Mouse (Mus musculus) heart, postnatal 0 days (tissue): ENCODE measurements at regions not wholly inside any gene's neighbourhood (a gene's known extent, or its start where the extent isn't known, plus 50 kb on each side); places are given as distances from the start of the nearest gene placed in this dataset.

Experiments used
- ATAC-seq: fragments of 200-750 bp; cut with Nextera tagmentation; 2 replicates; pipeline ENCODE4 v1.8.0; 2017; ENCODE audit warnings: low read depth, moderate number of reproducible peaks, moderate library complexity; ENCODE audit not compliant: insufficient read depth
- DNase-seq: peaks from one replicate; pipeline ENCODE4 v3.0.0-alpha.2; 2016; ENCODE audit warnings: low spot score
- H3K27ac ChIP-seq: fragments of 300-500 bp; sonication (generic); 2 replicates; pipeline ENCODE4 v1.5.1; 2014; ENCODE audit warnings: low read depth, mild to moderate bottlenecking
- H3K27me3 ChIP-seq: fragments of 300-500 bp; sonication (generic); 2 replicates; pipeline ENCODE4 v1.6.1; 2014; ENCODE audit warnings: low read length, mixed read lengths; ENCODE audit not compliant: control insufficient read depth, insufficient read depth
- H3K36me3 ChIP-seq: fragments of 300-500 bp; sonication (generic); replicated peaks from 2 replicates; pipeline ENCODE4 v1.6.1; 2014; ENCODE audit warnings: low read length, mixed read lengths; ENCODE audit not compliant: control insufficient read depth, insufficient read depth
- H3K4me1 ChIP-seq: fragments of 300-500 bp; sonication (generic); 2 replicates; pipeline ENCODE4 v1.6.1; 2014; ENCODE audit warnings: antibody characterized with exemption; ENCODE audit not compliant: control insufficient read depth, insufficient read depth
- H3K4me2 ChIP-seq: fragments of 300-500 bp; sonication (generic); 2 replicates; pipeline ENCODE4 v1.6.1; 2014; ENCODE audit warnings: low read depth, mild to moderate bottlenecking, low read length, moderate library complexity
- H3K4me3 ChIP-seq: fragments of 300-500 bp; sonication (generic); 2 replicates; pipeline ENCODE4 v1.5.1; 2014; ENCODE audit warnings: low read depth, low read length
- H3K9ac ChIP-seq: fragments of 300-500 bp; sonication (generic); replicated peaks from 2 replicates; pipeline ENCODE4 v1.6.1; 2014; ENCODE audit warnings: low read depth, low read length, mixed read lengths
- H3K9me3 ChIP-seq: fragments of 300-500 bp; sonication (generic); replicated peaks from 2 replicates; pipeline ENCODE4 v1.6.1; 2016; ENCODE audit warnings: low read length; ENCODE audit not compliant: control insufficient read depth
- CTCF ChIP-seq: IDR thresholded peaks from 2 replicates; pipeline ENCODE4 v1.5.1; 2016; ENCODE audit warnings: antibody characterized with exemption, control low read depth, low read depth
- EP300 ChIP-seq: IDR thresholded peaks from 2 replicates; pipeline ENCODE4 v1.6.1; 2016; ENCODE audit warnings: antibody characterized with exemption, low read depth
- WGBS: fragments of 180-500 bp; shearing (Covaris S2); extraction: QIAGEN DNeasy Blood & Tissue Kit; methylation state at CpG from one replicate; pipeline ENCODE4 v1.1.7; 2014; 5-methylcytosine and 5-hydroxymethylcytosine counted together

DNA sequence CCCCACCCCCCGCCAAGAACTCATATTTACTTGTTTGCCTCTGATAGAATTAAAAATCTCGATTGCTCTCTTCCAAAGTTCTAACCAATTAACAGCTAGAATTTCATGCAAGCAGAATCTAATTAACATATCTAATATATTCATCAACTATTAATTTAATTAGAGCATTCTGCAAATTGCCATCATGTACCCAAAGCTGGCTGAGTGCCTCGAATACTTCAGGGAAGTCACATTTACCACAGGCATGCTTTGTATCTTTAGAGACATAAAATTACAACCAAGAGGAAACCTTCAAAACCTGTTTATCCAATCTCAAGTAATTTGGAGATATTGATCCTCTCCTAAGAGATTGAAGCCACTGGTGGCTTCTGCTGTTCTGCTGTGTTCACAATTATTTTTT lies 401.6 kb upstream of the Nmur2 start:
- no peak overlapping the region for H3K4me2 ChIP-seq
- WGBS: 79% methylated on average over 3 of the region's 3 CpGs
- H3K27me3 ChIP-seq: no peaks in the 10 kb centered on the region
- no peaks in the 10 kb centered on the region for H3K4me1 ChIP-seq
- no peak for TF ChIP-seq EP300
- no peak for TF ChIP-seq CTCF
- no peak for ATAC-seq
- no peaks in the 10 kb centered on the region for H3K9me3 ChIP-seq
- H3K4me3 ChIP-seq: no peak overlapping the region
- H3K27ac ChIP-seq: no peak overlapping the region
- H3K9ac ChIP-seq: no peak overlapping the region
- no peak for DNase-seq
- H3K36me3 ChIP-seq: no peaks in the 10 kb centered on the region

DNA sequence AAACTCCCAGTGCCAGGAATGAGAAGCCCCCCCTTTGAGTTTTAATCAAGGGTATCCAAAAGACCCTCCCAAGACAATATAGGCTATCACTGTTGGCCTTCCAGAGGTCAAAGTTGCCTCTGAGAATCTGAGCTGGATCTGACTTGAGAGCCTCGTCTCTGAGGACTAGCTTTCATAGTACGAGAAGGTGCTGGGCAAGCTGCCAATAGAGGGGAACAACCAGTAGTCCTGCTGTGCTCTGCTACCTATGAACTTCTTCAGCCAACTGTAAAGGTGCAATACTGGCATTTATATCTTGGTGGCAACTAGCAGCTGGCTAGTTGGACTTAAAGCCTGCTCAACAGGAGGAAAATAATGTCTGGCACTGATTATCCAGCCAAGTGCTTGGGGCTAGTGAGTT lies 400.3 kb upstream of the Nmur2 start:
- no peak for ATAC-seq

DNA sequence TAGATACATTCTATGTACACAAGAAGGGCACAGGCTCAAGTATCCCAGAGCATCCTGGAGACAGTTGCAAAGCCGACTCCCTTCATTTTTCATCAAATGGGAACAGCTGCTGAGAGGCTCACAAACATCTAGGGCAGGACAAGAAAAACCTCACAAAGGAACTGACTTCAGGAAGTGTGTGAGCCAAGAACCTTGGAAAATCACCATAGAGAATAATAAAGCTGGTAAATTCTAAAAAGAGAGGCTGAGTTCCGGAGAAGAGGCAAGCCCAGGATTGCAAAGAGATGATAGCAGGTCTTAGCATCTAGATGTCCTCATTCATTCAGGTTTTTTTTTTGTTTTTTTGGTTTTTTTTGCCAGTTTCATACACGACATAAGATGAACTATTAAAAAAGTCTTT lies 390.3 kb upstream of the Nmur2 start:
- Histone ChIP-seq H3K4me1 (no peaks in the 10 kb centered on the region), H3K9ac (no peak overlapping the region), H3K4me2 (no peak overlapping the region), H3K36me3 (no peaks in the 10 kb centered on the region), H3K9me3 (no peaks in the 10 kb centered on the region), H3K4me3 (no peak overlapping the region), H3K27me3 (no peaks in the 10 kb centered on the region), H3K27ac (no peak overlapping the region)
- ATAC-seq (no peak), DNase-seq (no peak)
- TF ChIP-seq EP300: no peak
- no peak for TF ChIP-seq CTCF
- WGBS: 75% methylated on average over 3 of the region's 3 CpGs

More for the DNA sequence above, 400.3 kb upstream of the Nmur2 start:
- DNase-seq: peak; percentile 8
- no peak overlapping the region for H3K4me2 ChIP-seq
- H3K9ac ChIP-seq: no peak overlapping the region
- WGBS: 8% methylated on average over 2 of the region's 2 CpGs
- H3K36me3 ChIP-seq: no peaks in the 10 kb centered on the region
- no peaks in the 10 kb centered on the region for H3K9me3 ChIP-seq
- no peaks in the 10 kb centered on the region for H3K4me1 ChIP-seq
- no peak overlapping the region for H3K4me3 ChIP-seq
- H3K27ac ChIP-seq: no peak overlapping the region
- H3K27me3 ChIP-seq: no peaks in the 10 kb centered on the region
- TF ChIP-seq CTCF: no peak
- no peak for TF ChIP-seq EP300

DNA sequence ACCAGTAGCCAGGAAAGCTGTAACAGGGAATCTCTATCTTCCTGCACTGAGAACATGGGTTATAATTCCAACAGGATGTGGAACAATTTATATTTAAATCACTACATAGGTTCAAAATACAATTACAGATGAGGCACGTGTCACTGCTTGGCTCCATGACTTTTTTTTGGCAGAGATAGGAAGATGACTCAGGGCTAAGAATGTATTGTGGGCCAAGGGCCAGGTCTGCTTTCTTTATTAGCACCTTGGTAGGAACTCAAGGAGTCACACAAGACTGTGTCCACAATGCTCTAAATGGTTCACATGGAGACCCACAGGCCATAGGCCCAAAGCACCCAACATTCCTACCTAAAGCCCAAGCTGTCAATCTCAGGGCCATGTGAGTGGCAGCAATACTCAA lies 344.0 kb upstream of the Nmur2 start:
- TF ChIP-seq EP300 (no peak), CTCF (no peak)
- Histone ChIP-seq H3K9ac (no peak overlapping the region), H3K36me3 (no peaks in the 10 kb centered on the region), H3K27me3 (no peaks in the 10 kb centered on the region), H3K4me3 (no peak overlapping the region), H3K4me1 (no peaks in the 10 kb centered on the region), H3K9me3 (no peaks in the 10 kb centered on the region), H3K27ac (no peak overlapping the region), H3K4me2 (no peak overlapping the region)
- 32% methylated on average over 1 of the region's 1 CpGs for WGBS
- ATAC-seq: no peak
- no peak for DNase-seq

DNA sequence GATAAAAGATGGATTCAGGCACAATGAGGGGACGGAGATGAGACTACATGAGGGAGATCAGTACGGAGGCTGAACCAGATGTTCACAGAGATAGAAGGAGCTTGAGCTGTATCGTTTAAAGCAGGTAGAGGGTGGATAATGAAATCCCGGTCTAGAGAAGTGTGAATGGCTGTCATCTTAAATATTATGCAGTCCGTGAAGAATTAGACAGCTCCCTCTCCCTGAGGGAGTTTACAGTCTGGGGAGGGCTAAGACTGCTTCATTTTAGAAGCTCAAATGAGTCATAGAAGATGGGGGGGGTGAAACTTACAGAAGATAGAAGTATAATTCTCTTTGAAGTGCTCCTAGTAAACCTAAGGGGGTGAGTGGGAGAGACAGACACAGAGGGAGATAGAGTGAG lies 336.7 kb upstream of the Nmur2 start:
- Histone ChIP-seq H3K9me3 (no peaks in the 10 kb centered on the region), H3K36me3 (no peaks in the 10 kb centered on the region), H3K27ac (no peak overlapping the region), H3K9ac (no peak overlapping the region), H3K4me3 (no peak overlapping the region), H3K27me3 (no peaks in the 10 kb centered on the region), H3K4me1 (no peaks in the 10 kb centered on the region), H3K4me2 (no peak overlapping the region)
- DNase-seq: no peak
- TF ChIP-seq EP300 (no peak), CTCF (no peak)
- WGBS: 71% methylated on average over 5 of the region's 5 CpGs
- no peak for ATAC-seq

DNA sequence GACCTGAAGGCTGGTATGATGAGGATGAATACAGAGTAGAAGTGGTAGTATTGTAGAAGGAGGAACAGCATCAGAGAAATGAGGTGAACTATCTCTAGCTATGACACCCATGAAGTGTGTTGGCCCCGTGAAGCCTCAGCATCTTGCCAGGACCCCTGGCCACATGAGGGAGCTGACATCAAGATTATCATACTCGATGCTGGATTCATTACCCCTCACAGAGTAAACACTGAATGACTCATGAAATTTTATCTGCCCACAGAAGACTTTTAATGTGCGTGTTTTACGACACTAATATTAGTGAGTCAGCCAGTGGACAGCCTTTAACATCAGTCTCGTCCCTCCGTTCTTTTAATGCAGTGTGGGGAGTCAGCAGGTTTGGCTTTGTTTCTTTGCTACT lies 333.5 kb upstream of the Nmur2 start:
- 51% methylated on average over 6 of the region's 6 CpGs for WGBS
- H3K9me3 ChIP-seq: no peaks in the 10 kb centered on the region
- DNase-seq: no peak
- H3K4me2 ChIP-seq: no peak overlapping the region
- H3K9ac ChIP-seq: no peak overlapping the region
- H3K27ac ChIP-seq: no peak overlapping the region
- TF ChIP-seq CTCF: no peak
- TF ChIP-seq EP300: no peak
- no peaks in the 10 kb centered on the region for H3K4me1 ChIP-seq
- no peaks in the 10 kb centered on the region for H3K27me3 ChIP-seq
- no peaks in the 10 kb centered on the region for H3K36me3 ChIP-seq
- no peak overlapping the region for H3K4me3 ChIP-seq
- ATAC-seq: no peak
